Mouse (Mus musculus): ENCODE data around the gene Creb3l1.

GRCm38 (mm10) chr2:92034273-92034672 lies 10.0 kb upstream of the Creb3l1 start:
- TF ChIP-seq CTCF (IDR thresholded peaks at IDR 0.05; ENCODE audit: low read depth) = no peak
- no peak for TF ChIP-seq EP300 (IDR thresholded peaks at IDR 0.05; ENCODE audit: low read depth)

Data from liver, postnatal 0 days (tissue).